Mouse (Mus musculus) cerebellum, postnatal 14 days (tissue): ENCODE data around the gene Mrpl4.

ENCODE experiments used
- DNase-seq, 2 experiments: peaks; one replicate each; pipeline ENCODE4 v3.0.0; 2021; ENCODE audit warnings: mixed read lengths in 2 of 2

Mrpl4 gene

GRCm38 (mm10) chr9:21002627-21003551 lies at the start of gene Mrpl4:
TSS of gene Mrpl4 (plus strand) at chr9:21002738.
- peak; percentile 95 to 97 for DNase-seq

- no peak for DNase-seq
These were observed 45.5 kb upstream of the Mrpl4 start for GRCm38 (mm10) chr9:20956989-20957388.

GRCm38 (mm10) chr9:20959430-20959938 lies 43.1 kb upstream of the Mrpl4 start, which contains the start of gene Dnmt1:
TSS of gene Dnmt1 (minus strand) at chr9:20959888.
- DNase-seq, result no peak

GRCm38 (mm10) chr9:20961557-20961956 lies 41.0 kb upstream of the Mrpl4 start:
- no peak for DNase-seq

GRCm38 (mm10) chr9:20965606-20966005 lies 36.9 kb upstream of the Mrpl4 start:
- no peak for DNase-seq

GRCm38 (mm10) chr9:20966008-20966407 lies 36.5 kb upstream of the Mrpl4 start:
- no peak for DNase-seq

GRCm38 (mm10) chr9:20966747-20967146 lies 35.8 kb upstream of the Mrpl4 start:
- DNase-seq, result no peak

GRCm38 (mm10) chr9:20971751-20972140 lies 30.8 kb upstream of the Mrpl4 start:
- no peak for DNase-seq

- peak; percentile 30 for DNase-seq
These were observed 30.2 kb upstream of the Mrpl4 start for GRCm38 (mm10) chr9:20972141-20972992.

GRCm38 (mm10) chr9:20973001-20973681 lies 29.4 kb upstream of the Mrpl4 start:
- no peak for DNase-seq

GRCm38 (mm10) chr9:20973682-20974075 lies 28.9 kb upstream of the Mrpl4 start:
- no peak for DNase-seq

GRCm38 (mm10) chr9:20975431-20976215 lies 26.9 kb upstream of the Mrpl4 start:
- DNase-seq, result peak; percentile 14 to 18

GRCm38 (mm10) chr9:20976216-20976960 lies 26.1 kb upstream of the Mrpl4 start, which contains the start of gene S1pr2:
TSS of gene S1pr2 (minus strand) at chr9:20976781.
- peak; percentile 36 to 55 for DNase-seq

GRCm38 (mm10) chr9:20976961-20977689 lies 25.4 kb upstream of the Mrpl4 start:
- DNase-seq, result no peak

GRCm38 (mm10) chr9:20978409-20979095 lies 24.0 kb upstream of the Mrpl4 start:
- DNase-seq, result no peak

- no peak for DNase-seq
These were observed 23.4 kb upstream of the Mrpl4 start for GRCm38 (mm10) chr9:20979181-20979580.

- DNase-seq, result no peak
These were observed 22.8 kb upstream of the Mrpl4 start for GRCm38 (mm10) chr9:20979769-20980168.

GRCm38 (mm10) chr9:20982171-20982570 lies 20.4 kb upstream of the Mrpl4 start:
- no peak for DNase-seq

- no peak for DNase-seq
These were observed 19.4 kb upstream of the Mrpl4 start for GRCm38 (mm10) chr9:20983169-20983568.
